Mouse (Mus musculus): Measurements from ENCODE around the gene Itgb2.

The Itgb2 gene

DNA sequence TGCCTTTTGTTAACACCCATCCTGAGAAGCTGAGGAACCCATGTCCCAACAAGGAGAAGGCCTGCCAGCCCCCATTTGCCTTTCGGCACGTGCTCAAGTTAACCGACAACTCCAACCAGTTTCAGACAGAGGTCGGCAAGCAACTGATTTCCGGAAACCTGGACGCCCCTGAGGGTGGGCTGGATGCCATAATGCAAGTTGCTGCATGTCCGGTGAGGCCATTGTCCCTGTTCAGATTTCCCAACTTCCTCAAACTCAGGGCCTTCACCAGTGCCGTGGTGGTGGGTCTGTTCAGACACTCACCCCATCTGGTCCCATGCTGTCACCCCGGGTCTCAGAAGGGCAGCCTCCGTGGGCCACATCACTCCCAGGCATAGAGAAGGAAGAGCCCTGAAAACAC lies 18.5 kb downstream of the Itgb2 start:
- DNase-seq (ENCODE audit: low read depth, low spot score) = no peak

DNA sequence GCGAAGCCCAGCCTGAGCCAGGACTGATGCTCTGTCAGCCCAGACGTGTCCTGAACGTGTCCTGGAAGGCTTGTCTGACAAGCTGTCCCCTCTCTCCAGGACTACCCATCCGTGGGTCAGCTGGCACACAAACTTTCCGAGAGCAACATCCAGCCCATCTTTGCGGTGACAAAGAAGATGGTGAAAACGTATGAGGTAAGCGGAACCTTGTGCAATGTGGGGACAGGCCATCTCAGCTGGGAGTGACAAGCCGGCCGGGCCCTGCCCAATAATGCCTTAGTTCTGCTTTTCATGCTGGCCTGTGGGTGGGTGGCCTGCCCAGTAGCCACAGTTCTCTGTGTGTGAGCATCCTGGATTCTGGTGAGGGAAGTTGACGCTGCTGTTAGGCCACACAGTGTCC lies 20.8 kb downstream of the Itgb2 start:
- no peak for DNase-seq (ENCODE audit: low read depth, low spot score)

DNA sequence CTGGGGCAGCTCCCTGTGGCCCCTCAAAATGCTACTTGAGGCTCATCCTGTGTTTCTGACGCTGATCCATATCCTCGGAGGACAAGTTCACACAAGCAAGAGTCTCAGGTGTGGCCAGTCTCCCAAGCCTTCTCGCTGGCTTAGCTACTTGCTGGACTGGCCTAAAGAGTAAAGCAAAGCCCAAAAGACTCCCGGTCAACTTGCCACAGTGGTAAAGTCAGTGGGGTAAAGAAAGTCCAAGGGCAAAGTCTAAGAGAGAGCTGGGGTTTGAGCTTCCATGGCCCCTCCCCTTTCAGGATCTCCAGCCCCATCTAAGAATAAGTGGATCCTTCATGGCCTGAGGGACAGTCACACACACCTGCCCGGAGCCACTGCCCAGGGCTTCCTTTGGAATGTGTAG lies 22.1 kb downstream of the Itgb2 start:
- DNase-seq (ENCODE audit: low read depth, low spot score) = no peak

DNA sequence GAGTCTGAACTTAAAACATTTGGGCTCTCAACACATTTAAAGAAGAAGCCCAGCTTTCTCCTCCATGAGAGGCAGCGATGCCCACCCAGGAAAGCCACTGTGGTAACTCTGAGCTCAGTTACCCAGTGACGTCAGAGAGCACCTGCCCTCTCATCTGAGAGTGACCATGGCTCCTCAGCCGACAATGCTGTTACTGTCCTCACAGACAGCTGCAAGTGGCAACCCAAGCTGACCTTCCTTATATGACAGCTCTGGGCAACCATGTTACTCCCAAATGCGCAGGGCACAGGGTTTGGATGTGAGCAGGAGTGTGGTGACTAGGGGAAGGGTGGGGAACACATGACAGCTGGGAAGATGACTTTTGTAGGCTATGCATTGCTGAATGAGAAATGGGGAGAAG lies 23.2 kb downstream of the Itgb2 start:
- no peak for DNase-seq (ENCODE audit: low read depth, low spot score)

DNA sequence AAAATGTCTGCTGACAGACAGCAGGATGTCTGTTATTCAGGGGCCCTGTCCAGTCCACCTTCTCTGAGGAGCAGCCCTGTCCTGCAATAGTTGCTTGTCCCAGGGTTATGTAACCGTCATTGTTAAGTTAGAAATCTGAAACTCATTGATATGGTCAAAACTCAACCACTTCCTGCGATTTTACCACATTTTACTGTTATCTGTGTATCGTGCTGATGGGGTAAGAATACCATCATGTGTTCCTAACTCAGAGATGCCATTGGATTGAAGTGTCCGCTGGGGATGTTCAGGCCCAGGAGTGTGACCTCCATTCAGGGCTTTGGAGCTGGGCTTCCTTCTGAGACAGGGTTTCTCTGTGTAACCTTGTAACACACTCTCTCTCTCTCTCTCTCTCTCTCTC lies 24.9 kb downstream of the Itgb2 start:
- DNase-seq (ENCODE audit: low read depth, low spot score) = peak; percentile 37

DNA sequence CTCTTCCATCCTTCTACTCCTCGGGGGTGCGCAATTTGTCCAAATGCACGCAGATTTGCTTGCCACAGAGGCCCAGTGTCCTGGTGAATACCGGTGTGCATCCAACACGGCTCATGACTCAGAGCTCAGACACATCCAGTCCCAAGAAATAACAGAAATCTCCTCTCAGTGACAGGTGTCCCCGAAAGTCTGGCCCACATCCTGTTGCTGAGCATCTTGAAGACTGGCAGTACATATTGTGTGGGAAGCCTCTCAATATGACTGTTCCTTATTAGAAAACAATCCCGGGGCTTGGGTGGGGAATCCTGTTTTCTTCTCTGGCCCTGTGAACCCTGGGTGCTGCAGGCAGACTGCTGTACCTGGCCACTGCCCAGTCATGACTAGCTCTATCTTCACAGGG lies 26.6 kb downstream of the Itgb2 start:
- DNase-seq (ENCODE audit: low read depth, low spot score) = peak; percentile 69

DNA sequence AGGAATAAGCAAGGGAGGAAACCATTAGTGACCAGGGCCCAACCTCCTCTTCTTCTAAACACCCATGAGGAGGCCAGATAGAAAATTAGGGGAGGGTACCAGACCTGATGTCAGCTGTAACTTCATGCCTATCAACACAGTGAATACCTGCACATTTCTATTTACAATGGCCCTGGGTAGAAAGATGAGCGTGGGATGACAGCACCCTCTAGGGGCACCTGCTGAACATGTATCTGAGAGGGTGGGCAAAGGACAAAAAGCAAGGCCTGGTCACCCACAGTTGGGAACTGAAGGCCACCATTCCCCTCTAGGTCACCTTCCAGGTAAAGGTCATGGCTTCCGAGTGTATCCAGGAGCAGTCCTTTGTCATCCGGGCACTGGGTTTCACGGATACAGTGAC lies 27.6 kb downstream of the Itgb2 start:
- DNase-seq (ENCODE audit: low read depth, low spot score) = peak; percentile 55

DNA sequence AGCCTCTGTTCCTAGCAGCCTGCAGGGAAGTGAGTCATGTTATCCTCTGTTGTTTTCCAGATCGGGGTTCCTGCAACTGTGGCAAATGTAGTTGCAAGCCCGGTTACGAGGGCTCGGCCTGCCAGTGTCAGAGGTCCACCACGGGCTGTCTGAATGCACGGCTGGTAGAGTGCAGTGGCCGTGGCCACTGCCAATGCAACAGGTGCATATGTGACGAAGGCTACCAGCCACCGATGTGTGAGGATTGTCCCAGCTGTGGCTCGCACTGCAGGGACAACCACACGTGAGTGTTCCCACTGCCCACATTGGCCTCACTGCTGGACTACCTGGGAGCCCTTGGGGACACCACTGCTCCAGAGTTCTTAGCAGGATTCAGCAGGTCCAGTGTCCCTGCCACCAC lies 30.0 kb downstream of the Itgb2 start:
- no peak for DNase-seq (ENCODE audit: low read depth, low spot score)

DNA sequence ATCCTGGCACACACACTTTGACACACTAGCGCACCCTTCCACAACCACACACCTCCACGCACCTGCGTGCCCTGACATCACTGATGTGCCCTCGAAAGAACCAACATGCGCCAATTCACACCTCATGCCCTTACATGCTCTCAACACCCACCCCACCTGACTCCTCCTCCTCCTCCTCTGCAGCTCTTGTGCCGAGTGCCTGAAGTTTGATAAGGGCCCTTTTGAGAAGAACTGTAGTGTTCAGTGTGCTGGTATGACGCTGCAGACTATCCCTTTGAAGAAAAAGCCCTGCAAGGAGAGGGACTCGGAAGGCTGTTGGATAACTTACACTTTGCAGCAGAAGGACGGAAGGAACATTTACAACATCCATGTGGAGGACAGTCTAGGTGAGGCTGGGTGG lies 30.8 kb downstream of the Itgb2 start:
- no peak for DNase-seq (ENCODE audit: low read depth, low spot score)

DNA sequence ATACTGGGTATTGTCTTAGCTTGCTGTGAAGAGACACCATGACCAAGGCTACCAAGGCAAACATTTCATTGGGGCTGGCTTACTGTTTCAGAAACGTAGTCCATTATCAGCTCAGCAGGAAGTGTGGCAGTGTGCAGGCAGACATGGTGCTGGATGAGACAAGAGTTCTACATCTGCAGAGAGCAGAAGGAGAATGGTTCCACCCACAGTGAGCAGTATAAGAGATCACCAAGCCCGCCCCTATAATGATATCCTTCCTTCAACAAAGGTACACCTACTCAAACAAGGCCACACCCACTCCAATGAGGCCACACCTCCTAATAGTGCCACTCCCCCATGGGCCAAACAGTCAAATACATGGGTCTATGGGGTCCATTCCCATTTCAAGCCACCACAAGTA lies 31.5 kb downstream of the Itgb2 start:
- DNase-seq (ENCODE audit: low read depth, low spot score) = peak; percentile 36

DNA sequence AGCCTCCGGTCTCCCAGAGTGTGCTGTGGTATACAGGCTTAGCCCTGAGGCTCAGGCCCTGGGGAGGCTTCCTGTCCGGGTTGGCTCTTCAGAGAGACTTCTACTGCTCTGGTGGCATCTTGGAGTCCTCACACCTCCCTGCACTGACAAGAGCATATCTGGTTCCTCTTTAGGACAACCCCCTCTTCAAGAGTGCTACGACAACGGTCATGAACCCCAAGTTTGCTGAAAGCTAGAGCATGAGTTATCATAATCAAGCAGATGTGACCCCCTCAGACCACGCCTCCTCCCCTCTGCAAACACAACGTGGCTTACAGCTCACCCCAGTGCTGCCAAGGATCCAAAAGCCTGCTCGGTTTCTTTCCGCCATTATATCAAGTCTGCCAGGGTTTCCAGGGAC lies 35.0 kb downstream of the Itgb2 start:
- no peak for DNase-seq (ENCODE audit: low read depth, low spot score)

DNA sequence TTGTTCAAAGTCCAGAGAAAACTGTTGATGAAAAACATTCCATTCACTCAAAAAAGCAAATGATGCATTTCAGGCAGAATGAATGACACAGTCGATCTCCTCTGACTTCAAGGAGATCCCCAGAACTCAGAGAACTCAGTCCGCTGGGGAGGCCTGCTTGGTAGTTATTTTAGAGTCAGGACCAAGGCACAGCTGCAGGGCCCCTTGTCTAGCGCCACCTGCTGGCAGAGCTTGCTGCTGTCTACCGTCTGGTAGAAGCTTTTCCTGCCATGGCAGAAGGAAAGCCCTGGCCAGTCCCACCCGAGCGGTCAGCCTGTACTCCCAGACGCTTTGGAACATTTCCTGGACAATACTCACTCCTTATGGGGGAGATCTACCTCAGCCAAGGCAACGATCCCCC lies 36.6 kb downstream of the Itgb2 start:
- peak; percentile 91 for DNase-seq (ENCODE audit: low read depth, low spot score)

DNA sequence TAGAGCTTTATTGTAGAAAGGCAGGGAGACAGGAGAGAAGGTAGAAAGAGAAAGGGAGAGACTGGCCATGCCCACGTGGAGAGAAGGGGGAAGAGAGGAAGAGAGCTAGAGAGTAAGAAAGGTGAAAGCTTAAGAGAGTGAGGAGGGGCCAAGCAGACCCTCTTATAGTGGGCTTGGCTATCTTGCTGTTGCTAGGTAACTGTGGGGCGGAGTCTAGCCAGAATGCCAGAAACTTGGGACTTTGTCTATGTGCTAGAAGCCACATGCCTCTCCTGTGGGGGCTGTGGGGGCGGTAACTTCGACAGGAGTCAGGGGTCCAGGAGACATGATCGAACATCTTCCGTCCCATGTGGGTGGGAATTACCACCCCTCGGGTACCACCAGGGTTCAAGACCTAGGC lies 39.4 kb downstream of the Itgb2 start:
- no peak for DNase-seq (ENCODE audit: low read depth, low spot score)

DNA sequence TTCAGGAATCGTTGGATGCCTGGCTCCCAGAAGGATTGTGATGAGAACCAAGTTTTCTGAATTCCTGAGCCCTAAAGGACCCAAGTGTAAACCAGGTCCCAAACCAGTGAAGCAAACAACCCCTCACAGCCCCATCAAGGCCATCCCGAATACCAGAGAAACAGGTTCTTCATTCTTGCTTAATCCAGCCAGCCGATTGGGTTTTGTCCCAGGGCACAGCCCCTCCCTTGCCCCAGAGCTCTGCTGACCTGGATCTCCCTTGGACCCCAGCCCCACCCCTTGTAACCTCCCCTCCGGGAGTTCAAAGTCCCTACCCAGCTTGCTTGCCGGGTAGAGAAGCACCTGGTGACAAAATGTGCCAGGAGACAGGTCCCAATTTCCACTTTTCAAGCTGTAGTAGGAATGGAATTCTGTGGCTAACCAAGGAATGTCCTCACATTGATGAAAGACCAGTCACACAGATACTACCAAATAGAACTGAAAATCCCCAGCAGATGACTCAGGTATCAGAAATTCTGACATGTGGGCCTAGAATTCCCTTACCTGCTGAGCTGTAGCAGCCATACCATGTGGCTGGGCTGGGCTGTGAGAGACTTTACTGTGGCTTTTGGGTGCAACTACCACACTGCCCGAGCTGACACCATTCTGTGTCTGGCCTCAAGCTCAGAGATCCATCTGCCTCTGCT lies 40.1 kb downstream of the Itgb2 start:
- DNase-seq (ENCODE audit: low read depth, low spot score) = no peak

DNA sequence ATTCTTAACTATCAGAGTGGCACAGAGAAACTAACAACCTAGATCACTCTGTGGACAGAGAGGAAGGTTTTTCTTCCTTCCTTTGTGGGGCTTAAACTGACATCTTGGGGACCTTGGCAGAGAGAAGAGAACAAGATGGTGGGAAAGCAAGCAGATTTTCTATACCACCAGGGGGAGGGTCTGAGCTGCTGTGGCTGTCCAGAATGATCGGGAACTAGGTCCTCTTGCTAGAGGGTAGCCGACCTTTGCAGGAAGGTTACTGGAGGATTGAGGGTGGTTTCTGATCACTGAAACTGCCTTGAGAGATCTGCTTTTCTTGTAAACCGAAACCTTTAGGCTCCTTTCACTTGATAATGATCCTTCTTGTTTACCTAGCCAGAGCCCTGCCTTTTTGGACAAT lies 42.2 kb downstream of the Itgb2 start:
- peak; percentile 41 for DNase-seq (ENCODE audit: low read depth, low spot score)

DNA sequence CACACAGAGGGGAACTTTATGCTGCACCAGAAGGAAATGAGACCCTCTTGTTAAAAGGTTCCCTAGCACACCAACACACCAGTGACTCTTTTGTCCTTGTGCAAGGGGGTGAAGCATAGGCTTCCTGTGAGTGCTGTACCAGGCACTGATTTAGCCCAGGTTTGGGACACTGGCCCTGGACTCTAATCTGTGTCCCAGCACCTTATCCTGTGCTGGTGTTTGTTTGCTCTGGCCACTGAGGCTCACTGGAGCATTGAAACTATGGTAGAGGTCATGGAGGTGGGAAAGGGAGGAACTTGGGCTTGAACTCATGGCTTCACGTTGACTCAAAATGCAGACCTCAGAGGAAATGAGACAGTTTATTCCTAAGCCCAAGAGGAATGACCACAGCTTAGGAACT lies 43.1 kb downstream of the Itgb2 start:
- DNase-seq (ENCODE audit: low read depth, low spot score) = no peak

DNA sequence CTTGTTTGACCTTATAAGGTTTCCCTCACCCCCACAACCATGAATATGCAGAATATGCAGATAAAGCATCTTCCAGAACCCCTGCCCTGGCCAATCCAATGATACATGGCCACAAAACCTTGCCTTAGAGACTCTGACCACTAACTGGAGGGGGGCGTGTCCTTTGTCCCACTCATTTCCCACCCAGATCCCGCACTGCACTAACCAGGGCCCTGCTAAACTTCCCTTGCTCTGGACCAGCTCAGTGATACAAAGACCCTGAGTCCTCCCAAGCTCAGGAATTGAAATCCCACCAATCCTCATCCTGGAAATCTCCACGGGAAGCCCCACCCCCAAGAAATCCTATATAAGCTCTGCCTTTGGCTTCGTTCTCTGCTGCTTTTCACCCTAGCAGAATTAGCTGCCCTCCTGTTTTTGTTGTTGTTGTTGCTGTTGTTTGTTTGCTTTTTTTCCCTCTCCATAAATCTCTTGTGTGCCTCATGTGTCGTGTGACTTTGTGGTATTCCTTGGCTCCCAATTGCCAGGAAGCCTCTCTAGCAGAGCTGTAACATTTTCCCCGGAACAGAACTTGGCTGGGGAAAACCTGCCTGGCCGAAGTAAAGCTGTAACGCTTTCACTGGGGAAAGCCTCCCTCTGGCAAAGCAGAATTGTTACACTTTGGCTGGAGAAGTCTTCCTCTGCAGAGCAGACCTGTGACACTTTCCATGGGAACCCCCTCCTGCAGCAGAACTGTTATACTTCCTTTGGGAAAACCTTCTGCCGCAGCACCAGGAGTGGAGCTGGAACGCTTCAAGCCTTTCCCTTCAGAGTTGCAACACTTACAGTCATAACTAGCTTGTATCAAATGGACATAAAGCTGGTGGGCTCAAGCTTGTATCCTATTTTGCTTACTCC lies 50.2 kb downstream of the Itgb2 start:
- DNase-seq (ENCODE audit: low read depth, low spot score) = no peak

DNA sequence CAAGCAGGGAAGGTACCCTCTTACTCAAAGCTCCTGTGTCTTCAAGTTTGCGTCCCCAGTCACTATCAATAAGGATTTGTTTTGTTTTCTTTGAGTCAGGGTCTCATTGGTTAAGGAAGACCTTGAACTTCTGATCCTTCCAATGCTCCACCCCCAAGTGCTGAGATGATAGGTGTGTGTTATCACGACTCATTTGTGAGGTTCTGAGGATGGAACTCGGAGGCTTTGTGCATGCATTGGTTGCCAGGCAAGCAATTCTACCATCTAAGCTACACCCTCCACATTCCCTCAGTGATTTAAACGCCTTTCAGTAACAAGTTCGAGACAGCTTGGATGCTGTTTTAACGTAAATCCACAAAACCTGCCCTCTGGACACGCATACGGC lies 51.0 kb downstream of the Itgb2 start:
- no peak for DNase-seq (ENCODE audit: low read depth, low spot score)

DNA sequence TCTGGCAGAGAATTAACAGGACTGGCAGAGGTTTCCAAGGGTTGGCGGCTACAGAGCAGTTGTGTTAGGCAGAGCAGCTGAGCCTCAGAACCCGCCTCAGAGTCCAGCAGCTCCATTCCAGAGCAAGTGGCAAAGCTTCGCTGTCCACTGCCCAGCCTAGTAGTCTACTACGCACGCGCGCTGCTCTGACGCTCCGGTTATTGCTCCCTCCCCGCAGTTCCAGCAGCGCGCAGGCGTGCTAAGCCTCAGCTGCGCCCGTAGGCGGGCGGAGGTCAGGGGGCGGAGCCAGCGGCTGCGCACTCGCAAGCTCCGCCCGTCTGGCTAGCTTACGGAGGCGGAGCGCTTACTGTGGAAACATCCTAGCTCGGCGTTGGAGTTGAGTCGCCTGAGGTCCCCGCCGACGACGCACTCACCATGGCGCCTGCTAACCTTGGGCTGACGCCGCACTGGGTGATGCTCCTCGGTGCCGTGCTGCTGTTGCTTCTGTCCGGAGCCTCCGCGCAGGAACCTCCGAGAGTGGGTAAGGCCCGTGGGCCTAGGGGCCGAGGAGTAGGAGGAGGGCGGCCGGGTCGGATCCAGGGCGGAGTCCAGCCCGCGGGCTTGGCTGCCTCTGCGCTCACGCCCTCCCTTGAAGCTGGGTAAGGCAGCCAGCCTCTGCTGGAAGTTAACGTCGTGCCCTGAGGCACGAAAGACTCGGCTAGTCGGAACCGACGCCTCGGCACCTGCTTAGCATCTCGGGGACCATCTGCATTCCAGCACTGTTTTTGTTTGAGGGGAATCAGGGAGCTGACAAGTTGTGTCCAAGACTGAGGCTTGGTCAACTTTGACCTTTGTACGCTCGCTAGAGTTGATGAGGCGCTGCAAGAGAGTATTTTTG lies 51.6 kb downstream of the Itgb2 start, which contains the start of gene Pttg1ip:
Pttg1ip (plus strand) TSS at position 313 of the 877 bp plus-strand sequence.
- peak; percentile 99 for DNase-seq (ENCODE audit: low read depth, low spot score)

DNA sequence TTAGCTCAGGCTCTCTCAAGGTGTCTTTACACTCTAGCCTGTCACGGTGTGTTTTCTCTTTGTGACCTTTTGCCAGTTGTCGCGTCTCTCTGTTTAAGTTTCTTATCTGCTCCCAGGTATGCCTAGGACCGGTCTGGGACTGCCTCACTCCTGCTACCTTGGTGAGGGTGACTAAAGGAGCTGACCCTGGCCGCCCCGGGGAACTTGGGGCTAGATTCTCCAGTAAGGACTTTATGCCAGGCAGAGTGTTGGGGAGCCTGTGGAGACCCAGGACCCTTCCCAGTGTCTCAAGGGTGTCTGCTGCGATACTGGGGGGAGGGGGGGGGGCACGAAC lies 52.2 kb downstream of the Itgb2 start:
- no peak for DNase-seq (ENCODE audit: low read depth, low spot score)

DNA sequence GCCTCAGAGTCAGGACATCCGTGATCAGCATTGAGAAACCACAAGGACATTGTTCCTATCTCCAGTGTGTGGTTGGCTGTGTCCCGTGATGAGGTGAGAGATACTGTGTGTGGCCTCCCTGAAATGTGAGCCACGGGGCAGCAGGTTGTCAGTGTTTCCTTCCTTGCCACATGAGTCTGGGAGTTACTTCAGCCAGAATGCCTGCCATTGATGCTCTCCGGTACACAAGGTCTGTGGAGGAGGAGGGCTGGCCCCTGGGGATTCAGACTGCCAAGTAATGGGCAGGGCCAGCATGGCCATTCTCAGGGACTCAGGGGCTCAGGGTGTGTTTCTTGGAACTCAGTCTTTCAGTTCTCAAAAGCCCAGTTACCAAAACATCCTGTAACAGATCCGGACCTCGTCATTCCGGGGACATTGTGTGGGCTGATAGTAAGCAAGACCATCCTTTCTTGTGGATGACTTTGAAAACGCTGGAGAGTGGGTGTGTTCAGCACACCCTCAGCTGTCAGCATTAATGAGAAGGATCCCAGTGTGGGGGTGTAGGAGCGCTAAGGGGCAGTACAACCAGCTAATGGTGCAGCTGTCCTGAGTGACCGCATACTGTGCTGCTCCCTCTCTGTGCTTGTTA lies 53.9 kb downstream of the Itgb2 start:
- DNase-seq (ENCODE audit: low read depth, low spot score) = peak; percentile 32

DNA sequence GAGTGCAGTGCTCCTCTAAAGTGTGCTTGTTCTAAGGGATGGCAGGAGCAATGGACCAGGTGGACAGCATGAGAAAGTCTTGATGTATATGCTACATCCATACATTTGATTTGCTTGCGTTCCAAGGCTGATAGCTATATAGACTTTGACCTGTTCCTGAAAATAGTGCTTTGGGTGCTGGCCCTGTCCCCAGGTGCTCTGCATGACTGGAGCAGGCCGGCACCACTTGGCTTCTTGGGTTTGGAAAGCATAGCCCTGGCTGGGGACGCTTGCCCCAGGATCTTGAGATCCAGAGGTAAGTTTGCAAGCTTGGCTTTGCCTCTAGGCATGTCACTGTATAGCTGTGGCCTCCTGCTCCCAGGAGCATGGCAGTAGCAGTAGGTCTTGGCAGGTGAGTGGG lies 56.6 kb downstream of the Itgb2 start:
- DNase-seq (ENCODE audit: low read depth, low spot score) = no peak
